Mouse (Mus musculus) urinary bladder, postnatal 10 days (tissue): Measurements from ENCODE around the gene Pcbp1.
"Not testable (repeated sequence)": the region's sequence is repeated elsewhere in the genome, so short reads cannot be mapped to it uniquely, and the experiment has no call there.

Source experiments
- DNase-seq: peaks from one replicate; pipeline ENCODE4 v3.0.0; 2022; ENCODE audit warnings: low spot score

Gene Pcbp1

GRCm38 (mm10) chr6:86494767-86495166 lies 31.4 kb downstream of the Pcbp1 start:
- DNase-seq = no peak

DNA sequence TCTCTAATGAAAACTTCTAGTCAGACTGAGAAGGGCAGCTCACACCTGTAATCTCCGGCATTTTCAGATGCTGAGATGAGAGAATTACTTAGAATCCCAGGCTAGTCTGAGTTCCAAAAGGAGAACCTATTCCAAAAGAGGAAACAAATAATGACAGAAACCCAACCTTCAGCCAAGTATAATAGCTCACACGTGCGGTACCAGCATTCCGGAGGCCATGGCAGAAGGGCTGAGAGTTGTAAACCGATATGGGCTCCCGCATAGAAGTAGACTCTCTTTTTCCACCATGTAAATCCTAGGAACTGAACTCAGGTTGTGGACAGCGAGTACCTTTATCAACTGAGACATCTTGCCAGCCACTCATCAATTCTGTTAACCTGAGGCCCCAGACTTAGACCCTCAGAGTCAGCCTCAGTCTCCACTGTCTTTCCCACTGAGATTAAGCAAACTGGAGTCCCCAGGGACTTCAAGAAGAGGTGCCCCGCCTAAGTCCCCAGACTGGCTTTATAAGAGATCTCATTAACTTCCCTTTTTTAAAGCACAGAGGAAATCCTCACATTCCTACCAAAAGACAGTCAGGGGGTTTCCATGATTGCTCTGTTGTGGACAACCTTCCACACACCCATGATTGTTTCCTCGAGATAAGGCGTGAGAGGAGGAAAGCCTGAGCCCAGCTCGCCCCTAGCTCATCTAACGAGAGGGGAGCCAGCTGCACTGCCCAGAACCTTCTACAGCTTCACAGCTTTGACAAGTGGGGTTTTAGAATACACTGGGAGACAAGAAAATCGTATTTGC lies 32.5 kb downstream of the Pcbp1 start:
- no peak for DNase-seq

- DNase-seq = not testable (repeated sequence)
Observed at GRCm38 (mm10) chr6:86490413-86490812, 35.7 kb downstream of the Pcbp1 start.

DNA sequence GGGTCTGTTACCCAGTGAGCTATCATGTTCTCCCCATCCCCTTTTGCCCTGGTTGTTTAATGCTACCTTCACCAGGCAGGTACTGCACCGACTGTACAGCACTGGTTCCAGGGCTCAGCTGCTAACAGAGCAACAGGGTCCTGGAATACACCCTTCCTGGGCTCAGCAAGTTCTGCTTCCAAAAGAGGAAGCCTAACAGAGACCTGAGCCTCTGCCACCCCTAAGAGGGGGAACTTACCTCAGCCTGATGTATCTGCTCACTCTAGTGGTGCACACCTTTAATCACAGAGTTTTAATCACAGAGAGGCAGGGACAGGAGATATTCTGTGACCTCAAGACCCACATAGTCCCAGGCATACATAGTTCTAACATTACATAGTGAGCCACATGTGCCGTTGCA lies 36.2 kb downstream of the Pcbp1 start:
- DNase-seq = no peak

GRCm38 (mm10) chr6:86488149-86488485 lies 38.0 kb downstream of the Pcbp1 start:
- DNase-seq = no peak

DNA sequence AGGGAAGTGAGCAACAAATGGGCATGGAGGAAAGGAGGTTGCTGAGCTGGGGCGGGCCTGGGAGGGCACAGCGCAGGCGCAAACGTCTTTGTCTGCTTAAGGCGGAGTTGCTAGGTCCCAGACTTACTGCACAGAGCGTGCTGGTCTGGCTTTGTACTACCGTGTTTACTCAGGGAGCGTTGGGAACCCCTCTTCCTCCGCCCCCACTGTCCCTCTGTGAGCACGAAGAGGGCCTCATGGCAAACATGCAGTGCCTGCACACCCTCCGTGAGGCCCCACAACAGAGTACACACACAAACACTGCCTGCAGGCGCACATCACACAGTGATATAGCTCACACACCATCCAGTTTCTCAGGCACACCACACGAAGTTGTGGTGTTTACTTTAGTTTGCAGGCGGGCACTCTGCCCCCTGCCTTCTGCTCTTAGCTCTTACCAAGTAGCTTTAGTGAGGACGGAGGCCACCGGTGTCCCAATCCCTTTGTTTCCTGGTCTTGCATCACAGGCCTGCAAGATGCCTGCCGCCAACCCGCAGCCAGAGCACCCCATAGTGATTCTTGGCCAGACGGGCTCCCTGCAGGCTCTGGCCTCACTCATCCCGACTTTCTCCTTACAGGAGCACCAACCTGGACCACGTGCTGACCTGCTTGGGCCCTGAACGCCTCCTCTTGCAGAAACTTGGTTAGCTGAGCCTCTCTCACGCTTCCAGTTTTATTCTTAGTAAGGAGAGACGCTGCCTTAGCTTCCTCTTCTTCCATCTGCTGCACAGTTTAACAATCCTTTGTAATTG lies 38.6 kb downstream of the Pcbp1 start:
- peak; percentile 42 for DNase-seq

DNA sequence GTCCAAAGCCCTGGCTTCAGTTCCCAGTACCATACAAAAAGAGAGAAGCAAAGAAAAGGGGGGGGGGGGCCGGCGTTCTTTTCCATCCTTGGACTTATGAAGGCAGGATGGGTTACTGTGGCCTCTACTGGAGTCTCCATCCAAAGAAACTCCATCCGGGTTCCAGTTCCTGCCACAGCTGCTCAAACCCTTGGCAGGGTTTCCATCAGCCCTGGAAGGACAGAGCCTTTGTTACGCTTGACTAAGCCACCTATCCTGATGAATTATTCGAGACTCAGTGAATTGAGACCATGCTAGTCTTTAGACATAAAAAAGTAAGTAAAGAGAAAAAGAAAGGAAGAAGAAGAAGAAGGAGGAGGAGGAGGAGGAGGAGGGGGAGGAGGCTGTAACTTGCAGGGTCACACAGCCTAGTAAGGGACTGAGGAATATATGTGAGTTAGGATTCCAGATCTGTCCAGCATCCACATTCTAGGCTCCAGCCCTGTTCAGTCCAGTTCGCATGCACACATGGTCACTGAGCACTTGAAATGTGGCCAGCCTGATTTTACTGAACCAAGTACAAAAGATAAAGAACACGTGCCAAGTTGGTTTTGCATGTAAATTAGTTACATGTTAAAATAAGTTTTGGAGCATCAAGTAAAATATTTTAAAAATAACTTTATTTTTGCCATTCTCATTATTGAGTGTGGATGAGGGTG lies 40.0 kb downstream of the Pcbp1 start:
- no peak for DNase-seq

DNA sequence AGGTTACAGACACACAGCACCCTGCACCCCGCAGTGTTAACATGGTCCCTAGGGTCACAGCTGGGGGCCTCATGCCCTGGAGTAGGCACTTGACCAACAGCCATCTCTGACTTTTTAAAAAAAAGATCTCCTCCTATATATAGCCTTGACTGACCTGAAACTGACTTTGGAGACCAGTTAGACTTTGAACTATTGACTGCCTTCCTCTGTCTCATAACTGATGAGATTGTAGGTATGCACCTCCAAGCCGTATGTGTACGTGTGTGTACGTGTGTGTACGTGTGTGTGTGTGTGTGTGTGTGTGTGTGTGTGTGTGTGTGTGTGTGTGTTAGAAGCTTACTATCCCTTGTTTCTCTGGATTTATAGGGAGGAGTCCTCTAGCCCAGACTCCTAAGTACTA lies 44.2 kb downstream of the Pcbp1 start:
- DNase-seq = no peak

- no peak for DNase-seq
Observed at GRCm38 (mm10) chr6:86480189-86480831, 45.8 kb downstream of the Pcbp1 start.

- no peak for DNase-seq
Observed at GRCm38 (mm10) chr6:86479816-86480188, 46.3 kb downstream of the Pcbp1 start.

- DNase-seq = no peak
Observed at GRCm38 (mm10) chr6:86479311-86479710, 46.8 kb downstream of the Pcbp1 start.

DNA sequence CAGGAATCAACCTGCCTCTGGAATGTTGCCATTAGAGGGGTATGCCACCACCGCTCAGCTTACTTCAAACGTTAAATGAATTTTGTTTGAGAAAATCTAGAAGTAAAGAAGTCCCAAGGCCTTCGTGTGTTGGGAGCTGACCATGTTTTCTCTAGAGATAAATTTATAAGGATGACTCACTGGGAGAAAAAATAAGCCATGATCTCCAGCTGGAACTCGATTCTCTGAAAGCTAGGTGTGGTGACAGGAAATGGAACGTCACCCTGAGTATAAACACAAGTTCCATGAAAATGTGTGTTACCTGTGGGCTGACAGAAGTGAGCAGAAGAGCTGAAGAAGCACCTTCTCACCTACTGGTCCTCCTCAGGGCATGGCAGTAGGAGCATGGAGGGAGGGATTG lies 49.2 kb downstream of the Pcbp1 start:
- no peak for DNase-seq

- DNase-seq = no peak
Observed at GRCm38 (mm10) chr6:86475462-86476167, 50.5 kb downstream of the Pcbp1 start.

DNA sequence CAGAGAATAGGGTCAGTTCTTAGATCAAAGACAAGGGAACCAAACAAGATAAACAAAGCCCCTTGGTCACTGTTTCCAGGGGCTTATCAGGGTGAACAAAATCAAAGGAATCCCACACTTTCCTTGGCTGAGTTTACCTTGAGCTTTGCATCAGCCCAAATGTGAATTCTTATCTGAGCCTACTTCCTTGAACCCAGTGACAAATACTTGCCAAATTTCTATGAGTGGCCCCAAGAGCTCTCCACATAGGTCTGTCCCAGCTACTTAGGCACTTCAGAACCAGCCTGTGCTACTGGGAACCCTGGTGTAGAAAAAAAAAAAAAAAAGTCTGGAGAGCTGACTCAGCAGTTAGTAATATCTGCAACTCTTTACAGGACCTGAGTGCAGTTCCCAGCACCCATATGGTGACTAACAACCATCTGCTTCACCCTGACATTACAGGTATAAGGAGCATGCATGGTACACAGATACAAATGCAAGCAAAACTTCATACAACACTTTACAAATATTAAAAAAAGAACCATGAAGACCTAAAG lies 51.4 kb downstream of the Pcbp1 start:
- DNase-seq = no peak
